Mouse (Mus musculus) cerebellum, adult 9-10 months (tissue): ENCODE results near the gene Scp2.
"Not testable (repeated sequence)": the region's sequence is repeated elsewhere in the genome, so short reads cannot be mapped to it uniquely, and the experiment has no call there.

ENCODE experiments used
- DNase-seq: peaks from one replicate; pipeline ENCODE4 v3.0.0; 2022

Scp2 gene

GRCm38 (mm10) chr4:108144880-108145279 is at the start of gene Scp2:
Gene Scp2, minus strand, starts transcription at chr4:108144998.
- DNase-seq = no peak

GRCm38 (mm10) chr4:108192821-108193323 is 48.1 kb upstream of the Scp2 start:
- DNase-seq = no peak

- DNase-seq = no peak
Measured at GRCm38 (mm10) chr4:108182278-108182677, 37.5 kb upstream of the Scp2 start.

GRCm38 (mm10) chr4:108168056-108168455 is 23.3 kb upstream of the Scp2 start:
- DNase-seq = no peak

GRCm38 (mm10) chr4:108166874-108167273 is 22.1 kb upstream of the Scp2 start:
- no peak for DNase-seq

GRCm38 (mm10) chr4:108165152-108165895 is 20.5 kb upstream of the Scp2 start, which contains the start of gene Echdc2:
Gene Echdc2, plus strand, starts transcription at chr4:108165437.
- peak; percentile 56 for DNase-seq

GRCm38 (mm10) chr4:108163291-108163690 is 18.5 kb upstream of the Scp2 start:
- DNase-seq = no peak

GRCm38 (mm10) chr4:108161936-108162335 is 17.1 kb upstream of the Scp2 start:
- DNase-seq = no peak

- DNase-seq = not testable (repeated sequence)
Measured at GRCm38 (mm10) chr4:108155141-108155540, 10.3 kb upstream of the Scp2 start.

GRCm38 (mm10) chr4:108145554-108145953 is 756 bp upstream of the Scp2 start:
- not testable (repeated sequence) for DNase-seq

GRCm38 (mm10) chr4:108143778-108144177 is 1.0 kb downstream of the Scp2 start:
- DNase-seq = no peak

GRCm38 (mm10) chr4:108143178-108143577 is 1.6 kb downstream of the Scp2 start:
- DNase-seq = not testable (repeated sequence)

- no peak for DNase-seq
Measured at GRCm38 (mm10) chr4:108136938-108137337, 7.9 kb downstream of the Scp2 start.

- no peak for DNase-seq
Measured at GRCm38 (mm10) chr4:108130452-108130851, 14.3 kb downstream of the Scp2 start.

GRCm38 (mm10) chr4:108128339-108128738 is 16.5 kb downstream of the Scp2 start:
- DNase-seq = no peak

- DNase-seq = no peak
Measured at GRCm38 (mm10) chr4:108127516-108127915, 17.3 kb downstream of the Scp2 start.

- no peak for DNase-seq
Measured at GRCm38 (mm10) chr4:108126260-108126659, 18.5 kb downstream of the Scp2 start.

- DNase-seq = no peak
Measured at GRCm38 (mm10) chr4:108124104-108124503, 20.7 kb downstream of the Scp2 start.

GRCm38 (mm10) chr4:108117924-108118876 is 26.6 kb downstream of the Scp2 start:
- DNase-seq = peak; percentile 97

GRCm38 (mm10) chr4:108117488-108117887 is 27.3 kb downstream of the Scp2 start:
- DNase-seq = peak; percentile 27

GRCm38 (mm10) chr4:108116466-108116865 is 28.3 kb downstream of the Scp2 start:
- DNase-seq = peak; percentile 15

GRCm38 (mm10) chr4:108110706-108111105 is 34.1 kb downstream of the Scp2 start:
- DNase-seq = no peak

GRCm38 (mm10) chr4:108109728-108110127 is 35.1 kb downstream of the Scp2 start:
- DNase-seq = no peak
